Mouse (Mus musculus) hindbrain, embryonic 14.5 days (tissue): Measurements from ENCODE around the gene Med31. TPM values are rescaled to one million over a fixed set of nuclear protein-coding genes. Genes with fewer than 3 reads are reported as not detected.
"Not testable (repeated sequence)": the region's sequence is repeated elsewhere in the genome, so short reads cannot be mapped to it uniquely, and the experiment has no call there.

Experiments
- ATAC-seq: fragments of 200-750 bp; cut with Nextera tagmentation; 2 replicates; pipeline ENCODE4 v1.8.0; 2017; ENCODE audit warnings: moderate number of reproducible peaks, mild to moderate bottlenecking, moderate TSS enrichment, moderate library complexity; ENCODE audit not compliant: low FRiP score
- DNase-seq: peaks from one replicate; pipeline ENCODE4 v3.0.0-alpha.2; 2015; ENCODE audit warnings: low spot score
- H3K27ac ChIP-seq: fragments of 300-500 bp; sonication (generic); 2 replicates; pipeline ENCODE4 v1.5.1; 2014; ENCODE audit warnings: mild to moderate bottlenecking, moderate library complexity
- H3K27me3 ChIP-seq: fragments of 300-500 bp; sonication (generic); 2 replicates; pipeline ENCODE4 v1.6.1; 2014; ENCODE audit warnings: mild to moderate bottlenecking, low read length, mixed read lengths; ENCODE audit not compliant: control insufficient read depth, insufficient read depth
- H3K36me3 ChIP-seq: fragments of 300-500 bp; sonication (generic); replicated peaks from 2 replicates; pipeline ENCODE4 v1.6.1; 2014; ENCODE audit not compliant: control insufficient read depth, insufficient read depth
- H3K4me1 ChIP-seq: fragments of 300-500 bp; sonication (generic); replicated peaks from 2 replicates; pipeline ENCODE4 v1.6.1; 2014; ENCODE audit warnings: antibody characterized with exemption, low read length, mixed read lengths; ENCODE audit not compliant: control insufficient read depth, insufficient read depth
- H3K4me2 ChIP-seq: fragments of 300-500 bp; sonication (generic); replicated peaks from 2 replicates; pipeline ENCODE4 v1.6.1; 2014; ENCODE audit warnings: mild to moderate bottlenecking, moderate library complexity
- H3K4me3 ChIP-seq: fragments of 300-500 bp; sonication (generic); replicated peaks from 2 replicates; pipeline ENCODE4 v1.5.1; 2014; ENCODE audit warnings: mild to moderate bottlenecking, low read length
- H3K9ac ChIP-seq: fragments of 300-500 bp; sonication (generic); 2 replicates; pipeline ENCODE4 v1.6.1; 2014
- H3K9me3 ChIP-seq: fragments of 300-500 bp; sonication (generic); 2 replicates; pipeline ENCODE4 v1.6.1; 2016; ENCODE audit warnings: low read length; ENCODE audit not compliant: control insufficient read depth
- WGBS: fragments of 180-500 bp; shearing (Covaris S2); extraction: QIAGEN DNeasy Blood & Tissue Kit; methylation state at CpG from one replicate; pipeline ENCODE4 v1.1.7; 2014; 5-methylcytosine and 5-hydroxymethylcytosine counted together
- polyA plus RNA-seq: library from polyadenylated mRNA; unstranded; fragments of >200 nt; fragmentation: Nextera tagmentation; extraction: Ambion mirVana; gene quantifications from 2 replicates; pipeline ENCODE4 v1.2.1, GENCODE M21; 2014

Gene Med31
- polyA plus RNA-seq, 1 experiment from 2014 or later, result 52.8 TPM

- DNase-seq (no peak), ATAC-seq (no peak)
- Histone ChIP-seq H3K4me1 (no peaks in the 10 kb centered on the region), H3K27me3 (no peaks in the 10 kb centered on the region), H3K27ac (no peak overlapping the region), H3K4me2 (no peak overlapping the region), H3K4me3 (no peak overlapping the region), H3K9ac (no peak overlapping the region), H3K36me3 (peaks cover 87% of the 10 kb centered on the region), H3K9me3 (no peaks in the 10 kb centered on the region)
- WGBS, result 30% methylated on average over 3 of the region's 3 CpGs
These were observed 38.8 kb downstream of the Med31 start for GRCm38 (mm10) chr11:72176553-72176952.

- peaks cover 84% of the 10 kb centered on the region for H3K36me3 ChIP-seq
- no peaks in the 10 kb centered on the region for H3K4me1 ChIP-seq
- ATAC-seq (no peak), DNase-seq (no peak)
- no peak overlapping the region for H3K27ac ChIP-seq
- no peak overlapping the region for H3K4me3 ChIP-seq
- no peaks in the 10 kb centered on the region for H3K9me3 ChIP-seq
- no peak overlapping the region for H3K9ac ChIP-seq
- no peak overlapping the region for H3K4me2 ChIP-seq
- WGBS, result 81% methylated on average over 5 of the region's 5 CpGs
- H3K27me3 ChIP-seq, result no peaks in the 10 kb centered on the region
These were observed 39.4 kb downstream of the Med31 start for GRCm38 (mm10) chr11:72175966-72176365.

GRCm38 (mm10) chr11:72174721-72175120, 40.7 kb downstream of the Med31 start:
- no peak for ATAC-seq
- Histone ChIP-seq H3K4me1 (no peaks in the 10 kb centered on the region), H3K27me3 (no peaks in the 10 kb centered on the region), H3K9me3 (no peaks in the 10 kb centered on the region), H3K9ac (no peak overlapping the region), H3K4me2 (no peak overlapping the region), H3K4me3 (no peak overlapping the region), H3K27ac (no peak overlapping the region), H3K36me3 (peaks cover 90% of the 10 kb centered on the region)
- no peak for DNase-seq
- 95% methylated on average over 6 of the region's 6 CpGs for WGBS

GRCm38 (mm10) chr11:72173506-72173905, 41.9 kb downstream of the Med31 start:
- DNase-seq, result no peak
- Histone ChIP-seq H3K27ac (no peak overlapping the region), H3K27me3 (no peaks in the 10 kb centered on the region), H3K36me3 (peaks cover 90% of the 10 kb centered on the region), H3K4me1 (no peaks in the 10 kb centered on the region), H3K4me3 (no peak overlapping the region), H3K4me2 (no peak overlapping the region), H3K9me3 (no peaks in the 10 kb centered on the region), H3K9ac (no peak overlapping the region)
- ATAC-seq, result no peak
- 79% methylated on average over 5 of the region's 5 CpGs for WGBS

GRCm38 (mm10) chr11:72171906-72172305, 43.5 kb downstream of the Med31 start:
- 82% methylated on average over 4 of the region's 4 CpGs for WGBS
- H3K4me1 ChIP-seq, DNase-seq, H3K9me3 ChIP-seq, H3K27ac ChIP-seq, ATAC-seq, H3K27me3 ChIP-seq, H3K4me2 ChIP-seq, H3K4me3 ChIP-seq, H3K9ac ChIP-seq: not testable (repeated sequence)
- peaks cover 90% of the 10 kb centered on the region for H3K36me3 ChIP-seq

GRCm38 (mm10) chr11:72169871-72170270, 45.5 kb downstream of the Med31 start:
- H3K36me3 ChIP-seq, result peaks cover 90% of the 10 kb centered on the region

GRCm38 (mm10) chr11:72163198-72163597, 52.2 kb downstream of the Med31 start:
- H3K9me3 ChIP-seq, result no peaks in the 10 kb centered on the region
- H3K27me3 ChIP-seq, result no peaks in the 10 kb centered on the region
- H3K9ac ChIP-seq, result no peak overlapping the region
- peaks cover 84% of the 10 kb centered on the region for H3K36me3 ChIP-seq
- no peak for DNase-seq
- no peak overlapping the region for H3K4me3 ChIP-seq
- WGBS, result 93% methylated on average over 2 of the region's 2 CpGs
- no peaks in the 10 kb centered on the region for H3K4me1 ChIP-seq
- ATAC-seq, result no peak
- no peak overlapping the region for H3K27ac ChIP-seq
- H3K4me2 ChIP-seq, result no peak overlapping the region

More at GRCm38 (mm10) chr11:72169871-72170270, 45.5 kb downstream of the Med31 start:
- no peaks in the 10 kb centered on the region for H3K9me3 ChIP-seq
- no peaks in the 10 kb centered on the region for H3K4me1 ChIP-seq
- DNase-seq, result no peak
- no peaks in the 10 kb centered on the region for H3K27me3 ChIP-seq
- ATAC-seq, result no peak
- no peak overlapping the region for H3K4me3 ChIP-seq
- no peak overlapping the region for H3K27ac ChIP-seq
- no peak overlapping the region for H3K4me2 ChIP-seq
- WGBS, result 88% methylated on average over 4 of the region's 4 CpGs
- H3K9ac ChIP-seq, result no peak overlapping the region

Other genes starting within 250 kb of the Med31 start
- not detected in 2 replicates for gene Aipl1, start 178.1 kb downstream of the Med31 start, polyA plus RNA-seq
- 26.8 and 30.2 TPM in 2 replicates for gene Pimreg, start 173.6 kb downstream of the Med31 start, polyA plus RNA-seq
- 4.9 and 5.2 TPM in 2 replicates for gene Pitpnm3, start 79.8 kb downstream of the Med31 start, polyA plus RNA-seq
- 0.25 and 0.40 TPM in 2 replicates for gene Gm43951, start 8.8 kb downstream of the Med31 start, polyA plus RNA-seq
- 14.3 and 17.1 TPM in 2 replicates for gene 4933427D14Rik, start 8.1 kb downstream of the Med31 start, polyA plus RNA-seq
- gene Txndc17, start 8.0 kb downstream of the Med31 start, polyA plus RNA-seq, result 141 and 151 TPM in 2 replicates
- 2.0 and 2.8 TPM in 2 replicates for gene Slc13a5, start 51.6 kb upstream of the Med31 start, polyA plus RNA-seq
- gene Xaf1, start 86.0 kb upstream of the Med31 start, polyA plus RNA-seq, result 1.1 and 3.3 TPM in 2 replicates
- gene Fbxo39, start 98.9 kb upstream of the Med31 start, polyA plus RNA-seq, result not detected in 2 replicates
- 9.9 and 10.1 TPM in 2 replicates for gene Tekt1, start 146.8 kb upstream of the Med31 start, polyA plus RNA-seq
- 4.6 and 4.8 TPM in 2 replicates for gene Smtnl2, start 196.1 kb upstream of the Med31 start, polyA plus RNA-seq
- 0.11 TPM in 1 of 2 replicates, not detected in the other for gene Ggt6, start 219.9 kb upstream of the Med31 start, polyA plus RNA-seq
- gene Mybbp1a, start 225.8 kb upstream of the Med31 start, polyA plus RNA-seq, result 54.1 and 63.3 TPM in 2 replicates